Mouse (Mus musculus): ENCODE data around the gene Armc7.

DNA sequence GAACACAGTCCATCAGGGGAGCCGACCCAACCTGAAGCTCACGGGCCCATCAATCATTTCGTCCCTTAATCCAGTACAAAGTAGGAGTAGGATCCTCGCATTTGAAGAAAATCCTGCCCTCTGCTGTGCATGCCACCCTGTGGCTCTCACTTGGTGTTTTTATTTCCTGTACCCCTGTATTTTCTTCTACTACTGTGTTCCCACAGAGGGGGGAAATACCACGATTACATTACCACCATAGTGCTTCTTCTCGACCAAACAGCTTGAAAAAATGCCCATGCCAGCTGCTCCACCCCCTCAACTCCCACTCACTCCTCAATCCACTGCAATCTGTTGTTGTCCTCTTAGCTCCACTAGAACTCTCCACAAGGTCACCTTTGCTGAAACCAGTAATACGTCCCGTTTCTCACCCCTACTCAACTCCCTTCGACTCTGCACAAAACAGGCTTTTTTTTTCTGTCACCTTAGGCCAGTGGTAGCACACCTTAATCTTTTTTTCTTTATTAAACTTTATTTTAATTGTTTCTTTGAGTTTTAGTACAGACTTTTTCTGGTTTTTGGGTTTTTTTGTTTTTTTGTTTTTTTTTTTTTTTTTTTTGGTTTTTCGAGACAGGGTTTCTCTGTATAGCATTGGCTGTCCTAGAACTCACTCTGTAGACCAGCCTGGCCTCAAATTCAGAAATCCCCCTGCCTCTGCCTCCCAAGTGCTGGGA lies 61.5 kb downstream of the Armc7 start:
- TF ChIP-seq CTCF (IDR thresholded peaks at IDR 0.05; ENCODE audit: low read depth, low read length), result no peak
- TF ChIP-seq TAL1 (conservative IDR thresholded peaks at IDR 0.05; ENCODE audit: low read depth, low read length), result no peak
- TF ChIP-seq GATA1 (IDR thresholded peaks at IDR 0.05; ENCODE audit: borderline replicate concordance, low read length), result no peak
- no peak for TF ChIP-seq GATA2 (IDR thresholded peaks at IDR 0.05; ENCODE audit: borderline replicate concordance, low read depth, low read length)
- TF ChIP-seq POLR2AphosphoS5 (IDR thresholded peaks at IDR 0.05; ENCODE audit: insufficient replicate concordance, low read depth, low read length), result 0 out of 2 replicates have a peak, but pooled peaks have one; percentile 4

All from G1E (cell line).